In the genomic region with DNA sequence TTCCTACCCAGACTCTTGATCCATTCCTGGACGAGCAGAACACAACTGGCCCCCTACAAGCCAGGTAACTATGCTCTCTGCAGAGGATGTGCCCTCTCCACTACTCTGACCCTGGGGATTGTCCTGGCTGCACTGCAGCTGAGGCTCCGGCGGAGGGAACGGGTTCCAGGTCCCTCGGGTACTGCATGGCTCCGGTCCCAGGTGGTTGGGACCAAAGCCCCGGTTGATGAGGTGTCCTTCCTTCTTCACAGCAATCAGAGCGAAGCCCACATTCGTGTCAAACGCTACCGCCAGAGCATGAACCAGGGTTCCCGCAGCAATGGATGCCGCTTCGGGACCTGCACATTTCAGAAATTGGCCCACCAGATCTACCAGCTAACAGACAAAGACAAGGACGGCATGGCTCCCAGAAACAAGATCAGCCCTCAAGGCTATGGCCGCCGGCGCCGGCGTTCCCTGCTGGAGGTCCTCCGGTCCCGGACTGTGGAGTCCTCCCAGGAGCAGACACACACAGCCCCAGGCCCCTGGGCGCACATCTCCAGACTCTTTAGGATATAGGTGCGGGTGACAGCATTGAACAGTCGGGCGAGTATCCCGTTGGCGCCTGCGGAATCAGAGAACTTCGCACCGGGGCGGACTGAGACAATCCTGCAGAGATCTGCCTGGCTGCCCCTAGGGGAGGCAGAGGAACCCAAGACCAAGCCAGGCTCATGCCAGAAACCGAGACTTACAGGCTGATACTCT, we compare ENCODE assay signal across 8 mouse cellular contexts. TPM values are rescaled to one million over a fixed set of nuclear protein-coding genes. Genes with fewer than 3 reads are reported as not detected.
A peak's percentile ranks its signal among the peaks of the same experiment; 100 is the strongest.
DNase-seq lines count a peak whose midpoint lies in the region; ATAC-seq and TF ChIP-seq lines count a peak whose summit lies in the region.

No protein-coding gene starts in this region.

- H3K4me3 ChIP-seq in layer of hippocampus, adult 2 months, result peak overlapping the region; percentile 59
- H3K4me3 ChIP-seq in embryonic facial prominence, embryonic 15.5 days (replicated peaks), result peak overlapping the region; percentile 49
- peak overlapping the region; percentile 40 for H3K4me3 ChIP-seq in hindbrain, embryonic 12.5 days
- H3K4me3 ChIP-seq in limb, embryonic 15.5 days, result peak overlapping the region; percentile 48

- no peak for ATAC-seq in embryonic facial prominence, embryonic 15.5 days (ENCODE audit: insufficient number of reproducible peaks, low FRiP score, low TSS enrichment, low read depth)
- no peak for ATAC-seq in hindbrain, embryonic 12.5 days (ENCODE audit: low FRiP score)
- ATAC-seq in limb, embryonic 15.5 days (ENCODE audit: insufficient number of reproducible peaks, low FRiP score, low TSS enrichment, low read depth), result no peak
- ATAC-seq in granulocyte monocyte progenitor cell, adult 5-6 weeks (replicated peaks; ENCODE audit: poor library complexity, severe bottlenecking), result no peak

- no peak for DNase-seq in layer of hippocampus, adult 2 months (ENCODE audit: low spot score in 2 of 2)
- DNase-seq in layer of hippocampus, postnatal 36 days, result no peak
- peak; percentile 50 for DNase-seq in MN1 (ENCODE audit: low spot score)
- peak; percentile 63 for DNase-seq in retina, embryonic 14.5 days (ENCODE audit: low spot score)

- no peak overlapping the region for H3K27ac ChIP-seq in layer of hippocampus, adult 2 months
- no peak overlapping the region for H3K27ac ChIP-seq in embryonic facial prominence, embryonic 15.5 days (replicated peaks)
- H3K27ac ChIP-seq in hindbrain, embryonic 12.5 days, result no peak overlapping the region
- H3K27ac ChIP-seq in limb, embryonic 15.5 days, result no peak overlapping the region

- TF ChIP-seq CTCF in layer of hippocampus, adult 2 months (conservative IDR thresholded peaks at IDR 0.05), result peak; percentile 63

- no peaks in the 10 kb centered on the region for H3K9me3 ChIP-seq in embryonic facial prominence, embryonic 15.5 days (replicated peaks)
- no peaks in the 10 kb centered on the region for H3K9me3 ChIP-seq in hindbrain, embryonic 12.5 days (replicated peaks)
- no peaks in the 10 kb centered on the region for H3K9me3 ChIP-seq in limb, embryonic 15.5 days

- no peaks in the 10 kb centered on the region for H3K36me3 ChIP-seq in embryonic facial prominence, embryonic 15.5 days
- no peaks in the 10 kb centered on the region for H3K36me3 ChIP-seq in hindbrain, embryonic 12.5 days
- H3K36me3 ChIP-seq in limb, embryonic 15.5 days, result no peaks in the 10 kb centered on the region

- peak overlapping the region; percentile 90 for H3K4me2 ChIP-seq in embryonic facial prominence, embryonic 15.5 days (replicated peaks)
- H3K4me2 ChIP-seq in hindbrain, embryonic 12.5 days (replicated peaks), result peak overlapping the region; percentile 78
- peak overlapping the region; percentile 75 for H3K4me2 ChIP-seq in limb, embryonic 15.5 days

- H3K4me1 ChIP-seq in embryonic facial prominence, embryonic 15.5 days, result peaks cover 56% of the 10 kb centered on the region
- H3K4me1 ChIP-seq in hindbrain, embryonic 12.5 days, result peaks cover 45% of the 10 kb centered on the region
- peaks cover 57% of the 10 kb centered on the region for H3K4me1 ChIP-seq in limb, embryonic 15.5 days

- under 1% methylated on average over 33 of the region's 33 CpGs for WGBS in embryonic facial prominence, embryonic 15.5 days
- under 1% methylated on average over 33 of the region's 33 CpGs for WGBS in hindbrain, embryonic 12.5 days
- 1% methylated on average over 33 of the region's 33 CpGs for WGBS in limb, embryonic 15.5 days

- H3K27me3 ChIP-seq in embryonic facial prominence, embryonic 15.5 days, result peaks cover 64% of the 10 kb centered on the region
- H3K27me3 ChIP-seq in hindbrain, embryonic 12.5 days, result peaks cover 86% of the 10 kb centered on the region
- H3K27me3 ChIP-seq in limb, embryonic 15.5 days, result peaks cover 52% of the 10 kb centered on the region

- peak overlapping the region; percentile 21; the same call in 1 of the 2 replicates for H3K9ac ChIP-seq in embryonic facial prominence, embryonic 15.5 days
- peak overlapping the region; percentile 47 for H3K9ac ChIP-seq in hindbrain, embryonic 12.5 days
- peak overlapping the region; percentile 29; the same call in 1 of the 2 replicates for H3K9ac ChIP-seq in limb, embryonic 15.5 days

RNA-seq across cellular contexts. Expression of a gene that starts 1.3 kb away (rescaled TPM):
- total RNA-seq in layer of hippocampus, adult 2 months (2021), result 1 to 10 TPM; 1.1 to 1.6 TPM
- total RNA-seq in layer of hippocampus, postnatal 36 days (2021), result 1 to 10 TPM; 1.8 to 2.4 TPM
- polyA plus RNA-seq in embryonic facial prominence, embryonic 15.5 days (2015; fragmentation: Nextera tagmentation; extraction: Ambion mirVana), result 5.5 and 5.6 TPM in 2 replicates
- 4.0 and 4.2 TPM in 2 replicates for polyA plus RNA-seq in hindbrain, embryonic 12.5 days (2016; fragmentation: Nextera tagmentation; extraction: Ambion mirVana)
- 7.3 and 7.7 TPM in 2 replicates for polyA plus RNA-seq in limb, embryonic 15.5 days (2015; fragmentation: Nextera tagmentation; extraction: Ambion mirVana)
- total RNA-seq in granulocyte monocyte progenitor cell, adult 5-6 weeks (2014; fragmentation: Nextera tagmentation), result not detected in 2 replicates
- not detected in 2 replicates for total RNA-seq in granulocyte monocyte progenitor cell, adult 5-6 weeks (2017)

RNA-seq across cellular contexts. Expression of a gene that starts 14.1 kb away (rescaled TPM):
- 10 to 100 TPM; 69.8 to 78.0 TPM for total RNA-seq in layer of hippocampus, adult 2 months (2021)
- 10 to 100 TPM; 71.2 to 91.3 TPM for total RNA-seq in layer of hippocampus, postnatal 36 days (2021)
- 27.7 and 28.4 TPM in 2 replicates for polyA plus RNA-seq in embryonic facial prominence, embryonic 15.5 days (2015; fragmentation: Nextera tagmentation; extraction: Ambion mirVana)
- 56.0 and 61.8 TPM in 2 replicates for polyA plus RNA-seq in hindbrain, embryonic 12.5 days (2016; fragmentation: Nextera tagmentation; extraction: Ambion mirVana)
- 26.2 and 29.2 TPM in 2 replicates for polyA plus RNA-seq in limb, embryonic 15.5 days (2015; fragmentation: Nextera tagmentation; extraction: Ambion mirVana)
- 2.5 TPM in 1 of 2 replicates, not detected in the other for total RNA-seq in granulocyte monocyte progenitor cell, adult 5-6 weeks (2014; fragmentation: Nextera tagmentation)
- 0.26 and 0.52 TPM in 2 replicates for total RNA-seq in granulocyte monocyte progenitor cell, adult 5-6 weeks (2017)

Comparison
In these comparisons a context has a peak if more than half of its experiments do, and no peak if none do; other contexts are left out.
1. DNase-seq: peak in MN1 (single experiment) and retina, embryonic 14.5 days (single experiment); none in layer of hippocampus, adult 2 months (0 of 2) and layer of hippocampus, postnatal 36 days (0 of 2).
2. RNA of a gene that starts 14.1 kb away (total RNA-seq): 71.2 to 91.3 TPM in layer of hippocampus, postnatal 36 days and 69.8 to 78.0 TPM in layer of hippocampus, adult 2 months; 0.26 to 2.5 TPM in granulocyte monocyte progenitor cell, adult 5-6 weeks; every median in the first group is over 10 times any median in the second.
3. Peak in every context shown above with its lines, with median percentiles within 50 percentile points of each other: H3K4me3 ChIP-seq, H3K4me2 ChIP-seq and H3K9ac ChIP-seq.